Mouse (Mus musculus) forebrain, embryonic 10.5 days (tissue): ENCODE measurements around the gene Zfp2. TPM values are rescaled to one million over a fixed set of nuclear protein-coding genes. Genes with fewer than 3 reads are reported as not detected.

ENCODE experiments used
- DNase-seq: peaks from one replicate; pipeline ENCODE4 v3.0.0-alpha.2; 2017; ENCODE audit warnings: low spot score; ENCODE audit errors: extremely low spot score
- H3K27ac ChIP-seq: fragments of 300-500 bp; sonication (generic); 2 replicates; pipeline ENCODE4 v1.5.1; 2016; ENCODE audit warnings: mild to moderate bottlenecking
- H3K27me3 ChIP-seq: fragments of 300-500 bp; sonication (generic); 2 replicates; pipeline ENCODE4 v1.6.1; 2016; ENCODE audit warnings: mild to moderate bottlenecking; ENCODE audit not compliant: poor library complexity, severe bottlenecking
- H3K36me3 ChIP-seq: fragments of 300-500 bp; sonication (generic); replicated peaks from 2 replicates; pipeline ENCODE4 v1.6.1; 2016; ENCODE audit warnings: mild to moderate bottlenecking, moderate library complexity
- H3K4me1 ChIP-seq: fragments of 300-500 bp; sonication (generic); 2 replicates; pipeline ENCODE4 v1.6.1; 2016
- H3K4me3 ChIP-seq: fragments of 300-500 bp; sonication (generic); 2 replicates; pipeline ENCODE4 v1.5.1; 2016; ENCODE audit warnings: mild to moderate bottlenecking, moderate library complexity
- H3K9me3 ChIP-seq: fragments of 300-500 bp; sonication (generic); 2 replicates; pipeline ENCODE4 v1.6.1; 2016; ENCODE audit warnings: mild to moderate bottlenecking, moderate library complexity
- WGBS: fragments of 180-500 bp; shearing (Covaris S2); methylation state at CpG from one replicate; pipeline ENCODE4 v1.1.7; 2016; 5-methylcytosine and 5-hydroxymethylcytosine counted together
- polyA plus RNA-seq: library from polyadenylated mRNA; unstranded; fragments of >200 nt; fragmentation: Nextera tagmentation; extraction: Ambion mirVana; gene quantifications from 2 replicates; pipeline ENCODE4 v1.2.1, GENCODE M21; 2016

The Zfp2 gene
- polyA plus RNA-seq, 1 experiment from 2014 or later = 25.8 TPM

DNA sequence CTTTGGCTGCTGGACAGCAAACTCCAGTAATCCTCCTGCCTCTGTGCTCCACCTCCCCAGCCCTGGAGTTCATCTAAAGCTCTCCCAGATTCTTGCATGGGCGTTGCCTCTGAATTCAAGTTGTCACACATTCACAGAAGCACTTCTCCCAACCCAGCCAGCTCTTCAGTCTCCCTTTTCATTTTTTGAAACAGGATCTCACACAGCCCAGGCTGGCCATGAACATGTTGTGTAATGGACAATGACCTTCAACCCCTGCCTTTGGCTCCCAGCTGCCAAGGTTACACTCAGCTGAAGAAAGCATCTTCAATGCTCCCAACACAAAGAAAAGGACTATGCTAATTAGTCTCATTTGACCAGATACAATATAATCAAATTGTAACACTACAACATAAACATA is 2.7 kb downstream of the Zfp2 start:
- Histone ChIP-seq H3K4me1 (no peaks in the 10 kb centered on the region), H3K4me3 (no peak overlapping the region), H3K27ac (no peak overlapping the region), H3K27me3 (no peaks in the 10 kb centered on the region), H3K36me3 (peaks cover 71% of the 10 kb centered on the region), H3K9me3 (peaks cover 46% of the 10 kb centered on the region)
- DNase-seq = no peak
- 100% methylated on average over 1 of the region's 1 CpGs for WGBS

- Histone ChIP-seq H3K27me3 (no peaks in the 10 kb centered on the region), H3K4me1 (no peaks in the 10 kb centered on the region), H3K27ac (no peak overlapping the region), H3K36me3 (peaks cover 100% of the 10 kb centered on the region), H3K4me3 (no peak overlapping the region), H3K9me3 (peaks cover 73% of the 10 kb centered on the region)
- 92% methylated on average over 5 of the region's 5 CpGs for WGBS
- no peak for DNase-seq
Measured at GRCm38 (mm10) chr11:50908136-50908535, 7.8 kb downstream of the Zfp2 start.

DNA sequence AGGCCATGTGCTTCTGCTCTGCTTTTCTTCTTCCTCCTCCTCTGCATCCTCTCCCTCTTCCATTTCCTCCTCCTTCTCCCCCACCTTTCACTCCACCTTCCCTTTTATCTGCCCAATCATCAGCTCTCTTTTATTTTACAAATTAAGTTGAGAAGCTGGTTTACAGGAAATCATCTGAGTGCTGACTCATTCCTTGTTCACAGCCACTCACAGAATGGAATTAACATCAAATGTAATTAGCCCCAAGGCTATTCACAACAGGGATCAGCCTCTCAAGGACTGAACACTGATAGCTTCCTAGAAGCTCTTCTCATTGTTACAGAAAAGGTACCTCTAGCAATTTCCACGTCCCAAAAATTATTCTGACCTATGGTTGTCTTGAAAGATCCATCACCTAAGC is 18.6 kb downstream of the Zfp2 start:
- no peak overlapping the region for H3K27ac ChIP-seq
- no peak for DNase-seq
- no peaks in the 10 kb centered on the region for H3K4me1 ChIP-seq
- 73% methylated on average over 1 of the region's 1 CpGs for WGBS
- H3K36me3 ChIP-seq = peaks cover 49% of the 10 kb centered on the region
- H3K4me3 ChIP-seq = no peak overlapping the region
- no peaks in the 10 kb centered on the region for H3K27me3 ChIP-seq
- H3K9me3 ChIP-seq = peaks cover 80% of the 10 kb centered on the region

- 54% methylated on average over 2 of the region's 2 CpGs for WGBS
- no peak for DNase-seq
- H3K4me3 ChIP-seq = no peak overlapping the region
Measured at GRCm38 (mm10) chr11:50892441-50892840, 23.5 kb downstream of the Zfp2 start.

DNA sequence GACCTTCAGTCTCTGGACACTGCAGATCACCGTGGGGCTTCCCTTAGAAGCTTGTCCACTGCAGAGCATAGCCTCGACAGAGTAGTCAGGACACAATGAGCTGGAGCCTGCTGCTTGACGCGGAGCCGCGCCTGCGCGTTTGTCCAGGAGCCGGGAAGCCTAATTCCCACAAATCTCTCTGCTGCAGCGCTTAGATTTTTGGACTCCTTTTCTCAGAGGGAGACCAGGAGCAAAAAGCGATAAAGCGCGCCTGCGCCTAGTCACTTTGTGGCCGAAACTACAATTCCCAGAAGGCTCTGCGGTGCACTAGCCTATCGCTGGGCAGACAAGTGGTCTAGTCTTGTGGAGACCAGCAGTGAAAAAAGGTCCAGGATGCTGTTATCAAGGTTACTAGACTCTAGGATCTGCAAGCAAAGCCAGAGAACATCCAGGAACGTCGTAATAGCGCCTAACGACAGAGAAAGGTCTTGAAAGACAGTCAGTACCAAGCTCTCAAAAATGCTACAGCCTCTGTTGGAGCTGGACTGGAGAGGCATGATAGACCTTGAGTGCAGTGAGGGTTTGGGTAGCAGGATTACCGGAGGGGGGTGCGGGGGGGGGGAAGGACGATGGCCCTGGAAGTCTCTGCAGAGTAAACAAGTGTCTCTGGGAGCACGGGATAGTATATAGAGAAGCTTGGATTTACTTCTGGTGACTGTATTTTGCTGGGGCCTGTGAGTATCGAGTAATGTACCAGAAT is 28.4 kb downstream of the Zfp2 start, which contains the start of gene Zfp454:
TSS of gene Zfp454 (minus strand) at position 262 of the 739 bp plus-strand sequence.
- H3K27ac ChIP-seq = peak within 1 kb of the TSS; percentile 90
- H3K4me1 ChIP-seq = peaks cover 21% of the 10 kb centered on the region
- peak within 1 kb of the TSS; percentile 59 for H3K4me3 ChIP-seq
- no peaks in the 10 kb centered on the region for H3K27me3 ChIP-seq
- peaks cover 8% of the 10 kb centered on the region for H3K9me3 ChIP-seq
- DNase-seq = peak; percentile 89
- 5% methylated on average over 26 of the region's 26 CpGs for WGBS
- H3K36me3 ChIP-seq = peaks cover 36% of the 10 kb centered on the region

More at GRCm38 (mm10) chr11:50892441-50892840, 23.5 kb downstream of the Zfp2 start:
- Histone ChIP-seq H3K4me1 (peaks cover 5% of the 10 kb centered on the region), H3K9me3 (peaks cover 37% of the 10 kb centered on the region), H3K27me3 (no peaks in the 10 kb centered on the region), H3K27ac (no peak overlapping the region), H3K36me3 (0 out of 2 replicates have a peak, but pooled peaks cover under 1% of the 10 kb centered on the region)

- Histone ChIP-seq H3K27ac (peak overlapping the region; percentile 90), H3K36me3 (peaks cover 43% of the 10 kb centered on the region), H3K4me3 (peak overlapping the region; percentile 59), H3K27me3 (no peaks in the 10 kb centered on the region), H3K9me3 (peaks cover 2% of the 10 kb centered on the region; the same call in 1 of the 2 replicates), H3K4me1 (peaks cover 21% of the 10 kb centered on the region)
- no peak for DNase-seq
- WGBS = 28% methylated on average over 10 of the region's 10 CpGs
Measured at GRCm38 (mm10) chr11:50886933-50887293, 29.1 kb downstream of the Zfp2 start.

GRCm38 (mm10) chr11:50886231-50886932 is 29.6 kb downstream of the Zfp2 start:
- Histone ChIP-seq H3K27me3 (no peaks in the 10 kb centered on the region), H3K27ac (peak overlapping the region; percentile 90), H3K36me3 (peaks cover 48% of the 10 kb centered on the region), H3K4me3 (peak overlapping the region; percentile 59), H3K9me3 (no peaks in the 10 kb centered on the region), H3K4me1 (peaks cover 21% of the 10 kb centered on the region)
- 59% methylated on average over 8 of the region's 8 CpGs for WGBS
- DNase-seq = no peak

- DNase-seq = no peak
- WGBS = 86% methylated on average over 3 of the region's 3 CpGs
- H3K4me3 ChIP-seq = no peak overlapping the region
- peaks cover 73% of the 10 kb centered on the region for H3K36me3 ChIP-seq
- no peaks in the 10 kb centered on the region for H3K27me3 ChIP-seq
- no peak overlapping the region for H3K27ac ChIP-seq
- H3K4me1 ChIP-seq = peaks cover 21% of the 10 kb centered on the region
- peaks cover 2% of the 10 kb centered on the region; the same call in 1 of the 2 replicates for H3K9me3 ChIP-seq
Measured at GRCm38 (mm10) chr11:50883756-50884155, 32.2 kb downstream of the Zfp2 start.

GRCm38 (mm10) chr11:50878641-50879040 is 37.3 kb downstream of the Zfp2 start:
- H3K4me3 ChIP-seq = no peak overlapping the region
- no peak overlapping the region for H3K27ac ChIP-seq
- H3K27me3 ChIP-seq = no peaks in the 10 kb centered on the region
- no peaks in the 10 kb centered on the region for H3K4me1 ChIP-seq
- DNase-seq = no peak
- WGBS = 91% methylated on average over 3 of the region's 3 CpGs
- H3K9me3 ChIP-seq = peaks cover 40% of the 10 kb centered on the region
- H3K36me3 ChIP-seq = peaks cover 99% of the 10 kb centered on the region

DNA sequence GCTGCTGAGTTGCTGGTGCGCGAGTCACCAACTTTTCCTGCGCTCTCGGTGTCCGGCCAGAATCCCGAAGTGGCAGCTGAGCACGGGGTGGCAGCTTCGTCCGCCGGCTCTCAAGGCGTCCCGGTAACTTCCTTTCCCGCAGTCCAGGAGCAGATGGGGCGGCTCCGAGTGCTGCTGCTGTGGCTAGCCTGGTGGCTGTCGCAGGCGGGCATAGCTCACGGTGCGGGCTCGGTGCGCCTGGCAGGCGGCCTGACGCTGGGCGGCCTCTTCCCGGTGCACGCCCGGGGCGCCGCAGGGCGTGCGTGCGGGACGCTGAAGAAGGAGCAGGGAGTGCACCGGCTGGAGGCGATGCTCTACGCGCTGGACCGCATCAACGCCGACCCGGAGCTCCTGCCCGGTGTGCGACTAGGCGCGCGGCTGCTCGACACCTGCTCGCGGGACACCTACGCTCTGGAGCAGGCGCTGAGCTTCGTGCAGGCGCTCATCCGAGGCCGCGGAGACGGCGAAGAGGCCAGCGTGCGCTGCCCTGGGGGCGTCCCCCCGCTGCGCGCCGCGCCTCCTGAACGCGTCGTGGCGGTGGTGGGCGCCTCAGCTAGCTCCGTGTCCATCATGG is 64.9 kb downstream of the Zfp2 start:
- DNase-seq = peak; percentile 20
- Histone ChIP-seq H3K27me3 (peaks cover 71% of the 10 kb centered on the region), H3K27ac (no peak overlapping the region), H3K9me3 (no peaks in the 10 kb centered on the region; the same call in 1 of the 2 replicates), H3K4me1 (peaks cover 29% of the 10 kb centered on the region), H3K36me3 (no peaks in the 10 kb centered on the region), H3K4me3 (peak overlapping the region; percentile 57)
- under 1% methylated on average over 72 of the region's 72 CpGs for WGBS

DNA sequence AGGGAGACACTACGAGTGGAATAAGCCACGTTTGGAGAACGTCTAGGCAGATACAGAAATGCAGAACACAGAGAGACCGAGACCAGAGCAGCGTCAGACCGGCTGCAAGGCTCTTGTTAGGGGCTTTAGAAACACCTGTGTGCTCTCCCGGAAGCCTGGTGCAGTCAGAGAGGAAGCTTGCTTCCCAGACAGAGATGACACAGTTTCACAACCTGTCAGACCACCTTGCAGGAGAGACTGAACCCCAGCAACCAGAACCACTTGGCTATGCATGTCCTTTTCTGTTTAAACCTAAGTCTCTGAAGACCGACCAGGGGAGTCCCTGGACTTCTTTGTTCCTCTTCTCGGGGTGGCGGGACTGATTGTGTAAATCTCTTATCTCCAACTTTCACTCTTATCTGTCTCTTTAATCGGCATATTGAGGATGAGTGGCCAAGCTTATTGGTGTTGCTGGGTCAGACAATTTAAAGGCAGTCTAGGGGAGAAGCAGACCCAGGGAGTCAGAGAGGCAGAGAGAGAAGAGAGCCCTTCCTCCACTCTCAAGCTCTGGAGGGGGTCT is 65.7 kb downstream of the Zfp2 start, which contains the start of gene Grm6:
TSS of gene Grm6 (plus strand) at position 509 of the 559 bp plus-strand sequence.
- Histone ChIP-seq H3K27me3 (peaks cover 71% of the 10 kb centered on the region), H3K9me3 (no peaks in the 10 kb centered on the region; the same call in 1 of the 2 replicates), H3K27ac (no peak within 1 kb of the TSS), H3K36me3 (no peaks in the 10 kb centered on the region), H3K4me3 (peak within 1 kb of the TSS; percentile 57), H3K4me1 (peaks cover 29% of the 10 kb centered on the region)
- no peak for DNase-seq
- WGBS = 2% methylated on average over 11 of the region's 11 CpGs

GRCm38 (mm10) chr11:50849310-50849709 is 66.7 kb downstream of the Zfp2 start:
- 7% methylated on average over 10 of the region's 10 CpGs for WGBS
- DNase-seq = no peak

More at GRCm38 (mm10) chr11:50849310-50849709, 66.7 kb downstream of the Zfp2 start:
- Histone ChIP-seq H3K4me3 (no peak overlapping the region), H3K9me3 (no peaks in the 10 kb centered on the region; the same call in 1 of the 2 replicates), H3K27me3 (peaks cover 71% of the 10 kb centered on the region), H3K4me1 (peaks cover 29% of the 10 kb centered on the region), H3K36me3 (no peaks in the 10 kb centered on the region), H3K27ac (no peak overlapping the region)
